Mouse (Mus musculus) duodenum, adult 2 months (tissue): ENCODE measurements around the gene Olfr1246. TPM values are rescaled to one million over a fixed set of nuclear protein-coding genes. Genes with fewer than 3 reads are reported as not detected.

ENCODE experiments used
- polyA plus RNA-seq: library from polyadenylated mRNA; depleted of rRNA; stranded (reverse); fragments of >200 nt; gene quantifications from 2 replicates; pipeline ENCODE4 v1.2.3, GENCODE M21; 2012; ENCODE audit warnings: low replicate concordance; rRNA removed

Gene Olfr1246
- polyA plus RNA-seq: not detected in 2 replicates

GRCm38 (mm10) chr2:89593057-89593456 is at the start of gene Olfr1246:
Gene Olfr1246 (minus strand): TSS chr2:89593157.

DNA sequence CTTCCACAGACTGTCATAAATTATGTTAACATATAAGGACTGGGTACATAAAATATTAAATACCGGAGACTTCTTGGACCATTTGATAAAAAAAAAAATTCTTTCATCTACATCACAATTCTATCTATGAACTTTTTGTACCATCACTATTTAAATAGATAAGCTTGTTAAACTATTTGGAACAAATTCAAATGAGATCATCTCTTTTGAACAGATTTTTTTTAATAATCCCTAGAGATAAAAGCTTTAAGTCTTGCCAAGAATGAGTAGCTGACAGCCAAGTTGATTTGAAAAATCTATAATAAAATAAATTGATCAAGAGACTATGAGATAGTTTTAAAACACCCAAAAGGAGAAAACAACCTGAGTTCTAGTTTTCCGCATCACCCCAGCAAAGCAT is 41.9 kb upstream of the Olfr1246 start, which contains the start of gene Olfr1249:
TSS of gene Olfr1249 (minus strand) at position 101 of the 400 bp plus-strand sequence.

DNA sequence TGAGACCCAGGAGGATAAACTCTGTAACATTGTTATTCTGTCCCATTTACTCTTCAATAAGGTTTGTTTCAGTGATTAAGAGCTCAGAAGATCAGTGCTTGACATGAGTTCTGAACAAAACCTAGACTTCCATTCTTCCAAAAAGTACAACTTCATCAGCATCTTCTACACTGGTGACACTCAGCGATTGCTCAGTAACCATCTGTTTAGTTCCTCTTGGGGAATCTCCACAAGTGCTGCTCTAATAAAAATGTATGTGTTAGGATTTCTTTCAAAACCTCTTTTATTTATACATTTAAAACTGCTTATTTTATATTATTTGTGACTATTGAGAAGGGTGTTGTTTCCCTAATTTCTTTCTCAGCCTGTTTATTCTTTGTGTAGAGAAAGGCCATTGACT is 25.2 kb upstream of the Olfr1246 start, which contains the start of gene Olfr1248:
TSS of gene Olfr1248 (minus strand) at position 101 of the 400 bp plus-strand sequence.

DNA sequence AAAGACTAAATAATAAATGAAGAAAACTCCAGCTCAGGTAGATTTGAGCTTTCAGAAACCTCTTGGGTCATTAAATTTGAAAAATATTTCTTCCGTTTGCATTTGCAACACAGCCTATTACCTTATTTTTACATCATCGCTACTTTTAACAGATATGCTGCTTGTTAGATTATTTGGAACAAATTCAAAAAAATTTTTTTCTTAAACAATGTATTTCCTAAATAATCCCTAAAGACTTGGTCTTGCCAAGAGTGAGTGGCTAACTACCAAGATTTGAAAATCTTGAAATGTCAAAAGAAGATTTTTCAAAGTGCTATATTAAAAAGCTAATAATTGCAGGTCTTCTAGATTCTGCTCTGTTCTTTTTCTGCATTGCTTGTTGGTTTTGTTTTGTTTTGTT is 21.1 kb upstream of the Olfr1246 start, which contains the start of gene Olfr1247:
TSS of gene Olfr1247 (minus strand) at position 101 of the 400 bp plus-strand sequence.

DNA sequence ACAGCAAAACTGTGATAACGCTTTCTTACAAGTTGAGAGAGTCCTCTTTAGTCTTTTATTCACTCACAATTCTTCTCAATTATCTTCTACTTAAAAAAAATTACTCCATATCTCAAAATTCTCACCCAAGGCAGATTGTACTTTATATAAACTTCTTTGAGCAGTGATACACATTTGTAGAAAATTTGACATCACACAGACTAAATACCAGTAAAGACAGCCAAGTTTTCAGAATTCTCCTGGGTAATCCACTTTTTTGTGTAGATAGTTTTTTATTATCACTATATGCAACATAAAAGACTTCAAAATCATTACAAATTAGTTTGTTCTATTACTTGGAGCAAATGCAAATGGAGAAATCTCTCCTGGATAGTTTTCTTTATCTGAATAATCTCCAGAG is 14.6 kb downstream of the Olfr1246 start, which contains the start of gene Olfr1245:
TSS of gene Olfr1245 (minus strand) at position 101 of the 400 bp plus-strand sequence.

Other genes with a start within 250 kb of the Olfr1246 start
- gene Olfr1234, start 228.3 kb downstream of the Olfr1246 start, polyA plus RNA-seq: not detected in 2 replicates
- not detected in 2 replicates for gene Olfr1238, start 183.5 kb downstream of the Olfr1246 start, polyA plus RNA-seq
- gene Olfr1239, start 172.8 kb downstream of the Olfr1246 start, polyA plus RNA-seq: not detected in 2 replicates
- gene Olfr1240, start 150.2 kb downstream of the Olfr1246 start, polyA plus RNA-seq: not detected in 2 replicates
- gene Olfr1241, start 106.0 kb downstream of the Olfr1246 start, polyA plus RNA-seq: not detected in 2 replicates
- gene Olfr1242, start 94.8 kb downstream of the Olfr1246 start, polyA plus RNA-seq: not detected in 2 replicates
- gene Olfr1243, start 61.7 kb downstream of the Olfr1246 start, polyA plus RNA-seq: not detected in 2 replicates
- gene Olfr1245, start 14.7 kb downstream of the Olfr1246 start, polyA plus RNA-seq: not detected in 2 replicates
- not detected in 2 replicates for gene Olfr1247, start 21.0 kb upstream of the Olfr1246 start, polyA plus RNA-seq
- not detected in 2 replicates for gene Olfr1248, start 25.1 kb upstream of the Olfr1246 start, polyA plus RNA-seq
- not detected in 2 replicates for gene Olfr1249, start 41.8 kb upstream of the Olfr1246 start, polyA plus RNA-seq
- gene Olfr1250, start 68.3 kb upstream of the Olfr1246 start, polyA plus RNA-seq: not detected in 2 replicates
- not detected in 2 replicates for gene Olfr1251, start 78.8 kb upstream of the Olfr1246 start, polyA plus RNA-seq
- not detected in 2 replicates for gene Olfr1252, start 131.9 kb upstream of the Olfr1246 start, polyA plus RNA-seq
- gene Olfr1253, start 163.9 kb upstream of the Olfr1246 start, polyA plus RNA-seq: not detected in 2 replicates
- gene Olfr1254, start 200.5 kb upstream of the Olfr1246 start, polyA plus RNA-seq: not detected in 2 replicates
- not detected in 2 replicates for gene Olfr1255, start 218.9 kb upstream of the Olfr1246 start, polyA plus RNA-seq
- not detected in 2 replicates for gene Olfr1256, start 248.4 kb upstream of the Olfr1246 start, polyA plus RNA-seq